Mouse (Mus musculus) lung, adult 2 months (tissue): ENCODE measurements around the gene Ncam1. TPM values are rescaled to one million over a fixed set of nuclear protein-coding genes. Genes with fewer than 3 reads are reported as not detected.

Experiments
- DNase-seq: peaks from one replicate; pipeline ENCODE4 v3.0.0; 2022
- H3K4me1 ChIP-seq: fragments of 200-500 bp; 2 replicates; pipeline ENCODE4 v1.6.1; 2011; ENCODE audit warnings: low read length; ENCODE audit not compliant: control insufficient read depth, insufficient read depth
- H3K4me3 ChIP-seq: fragments of 200-500 bp; replicated peaks from 2 replicates; pipeline ENCODE3; 2011; ENCODE audit warnings: low read depth, mild to moderate bottlenecking, control low read depth, low read length; ENCODE audit errors: extremely low read depth
- CTCF ChIP-seq: fragments of 200-500 bp; IDR thresholded peaks from 2 replicates; pipeline ENCODE4 v1.5.1; 2011; ENCODE audit warnings: mild to moderate bottlenecking, low read length, control low read depth; ENCODE audit not compliant: insufficient read depth
- POLR2A ChIP-seq: fragments of 200-500 bp; IDR thresholded peaks from 2 replicates; pipeline ENCODE4 v1.6.1; 2011; ENCODE audit warnings: low read depth, mild to moderate bottlenecking, control low read depth, low read length, borderline replicate concordance; ENCODE audit errors: extremely low read depth
- WGBS: fragments of 180-500 bp; shearing (Covaris S2); methylation state at CpG from one replicate; pipeline ENCODE4 v1.1.7; 2018; 5-methylcytosine and 5-hydroxymethylcytosine counted together
- polyA plus RNA-seq: library from polyadenylated mRNA; depleted of rRNA; stranded (reverse); fragments of >200 nt; gene quantifications from 2 replicates; pipeline ENCODE4 v1.2.3, GENCODE M21; 2012

Gene Ncam1
- polyA plus RNA-seq, 1 experiment, result 1.5 TPM

- no peaks in the 10 kb centered on the region for H3K4me1 ChIP-seq
- no peak for DNase-seq
- 90% methylated on average over 8 of the region's 8 CpGs for WGBS
- TF ChIP-seq POLR2A (no peak), CTCF (no peak)
- H3K4me3 ChIP-seq, result no peak overlapping the region
Observed at GRCm38 (mm10) chr9:49663927-49664320, 134.8 kb downstream of the Ncam1 start.

- WGBS, result 77% methylated on average over 8 of the region's 8 CpGs
- no peaks in the 10 kb centered on the region for H3K4me1 ChIP-seq
- TF ChIP-seq CTCF (no peak), POLR2A (no peak)
- no peak overlapping the region for H3K4me3 ChIP-seq
- no peak for DNase-seq
Observed at GRCm38 (mm10) chr9:49662958-49663926, 135.5 kb downstream of the Ncam1 start.

GRCm38 (mm10) chr9:49661480-49661879 lies 137.2 kb downstream of the Ncam1 start:
- 98% methylated on average over 2 of the region's 2 CpGs for WGBS
- no peak overlapping the region for H3K4me3 ChIP-seq
- TF ChIP-seq POLR2A, result no peak
- no peak for TF ChIP-seq CTCF
- no peaks in the 10 kb centered on the region for H3K4me1 ChIP-seq
- no peak for DNase-seq

- TF ChIP-seq POLR2A (no peak), CTCF (no peak)
- WGBS, result 84% methylated on average over 4 of the region's 4 CpGs
- H3K4me1 ChIP-seq, result no peaks in the 10 kb centered on the region
- no peak for DNase-seq
- H3K4me3 ChIP-seq, result no peak overlapping the region
Observed at GRCm38 (mm10) chr9:49658381-49658856, 140.3 kb downstream of the Ncam1 start.

- 84% methylated on average over 3 of the region's 3 CpGs for WGBS
- TF ChIP-seq POLR2A, result no peak
- TF ChIP-seq CTCF, result no peak
- DNase-seq, result no peak
- H3K4me3 ChIP-seq, result no peak overlapping the region
- H3K4me1 ChIP-seq, result no peaks in the 10 kb centered on the region
Observed at GRCm38 (mm10) chr9:49654470-49654869, 144.3 kb downstream of the Ncam1 start.

- no peak for DNase-seq
- WGBS, result 77% methylated on average over 9 of the region's 9 CpGs
- no peaks in the 10 kb centered on the region for H3K4me1 ChIP-seq
- no peak overlapping the region for H3K4me3 ChIP-seq
- TF ChIP-seq POLR2A, result no peak
- no peak for TF ChIP-seq CTCF
Observed at GRCm38 (mm10) chr9:49653478-49654245, 145.1 kb downstream of the Ncam1 start.

- WGBS, result 84% methylated on average over 2 of the region's 2 CpGs
- TF ChIP-seq CTCF (no peak), POLR2A (no peak)
- Histone ChIP-seq H3K4me1 (no peaks in the 10 kb centered on the region), H3K4me3 (no peak overlapping the region)
- DNase-seq, result no peak
Observed at GRCm38 (mm10) chr9:49644296-49644695, 154.4 kb downstream of the Ncam1 start.

- no peak for DNase-seq
- 88% methylated on average over 3 of the region's 3 CpGs for WGBS
- H3K4me1 ChIP-seq, result no peaks in the 10 kb centered on the region
- no peak for TF ChIP-seq CTCF
- no peak overlapping the region for H3K4me3 ChIP-seq
Observed at GRCm38 (mm10) chr9:49640764-49641163, 158.0 kb downstream of the Ncam1 start.

GRCm38 (mm10) chr9:49640142-49640541 lies 158.6 kb downstream of the Ncam1 start:
- H3K4me3 ChIP-seq, result no peak overlapping the region
- no peak for DNase-seq
- no peaks in the 10 kb centered on the region for H3K4me1 ChIP-seq
- 71% methylated on average over 8 of the region's 8 CpGs for WGBS
- no peak for TF ChIP-seq POLR2A

GRCm38 (mm10) chr9:49637955-49638354 lies 160.8 kb downstream of the Ncam1 start:
- DNase-seq, result no peak
- no peaks in the 10 kb centered on the region for H3K4me1 ChIP-seq
- H3K4me3 ChIP-seq, result no peak overlapping the region
- TF ChIP-seq POLR2A (no peak), CTCF (no peak)
